Mouse (Mus musculus) liver, embryonic 12.5 days (tissue): ENCODE data around the gene Map2. TPM values are rescaled to one million over a fixed set of nuclear protein-coding genes. Genes with fewer than 3 reads are reported as not detected.

ENCODE experiments used
- polyA plus RNA-seq: library from polyadenylated mRNA; unstranded; fragments of >200 nt; fragmentation: Nextera tagmentation; extraction: Ambion mirVana; gene quantifications from 2 replicates; pipeline ENCODE4 v1.2.1, GENCODE M21; 2016

Map2 gene
- polyA plus RNA-seq, 1 experiment from 2014 or later, result 1.0 TPM

Other genes with a start within 250 kb of the Map2 start
- not detected in 2 replicates for gene Crygf, start 248.8 kb upstream of the Map2 start, polyA plus RNA-seq